Mouse (Mus musculus): Measurements from ENCODE around the gene Hoxc8. TPM values are rescaled to one million over a fixed set of nuclear protein-coding genes. Genes with fewer than 3 reads are reported as not detected.

Gene Hoxc8
- polyA plus RNA-seq, 1 experiment from 2014 or later = 1.0 TPM

DNA sequence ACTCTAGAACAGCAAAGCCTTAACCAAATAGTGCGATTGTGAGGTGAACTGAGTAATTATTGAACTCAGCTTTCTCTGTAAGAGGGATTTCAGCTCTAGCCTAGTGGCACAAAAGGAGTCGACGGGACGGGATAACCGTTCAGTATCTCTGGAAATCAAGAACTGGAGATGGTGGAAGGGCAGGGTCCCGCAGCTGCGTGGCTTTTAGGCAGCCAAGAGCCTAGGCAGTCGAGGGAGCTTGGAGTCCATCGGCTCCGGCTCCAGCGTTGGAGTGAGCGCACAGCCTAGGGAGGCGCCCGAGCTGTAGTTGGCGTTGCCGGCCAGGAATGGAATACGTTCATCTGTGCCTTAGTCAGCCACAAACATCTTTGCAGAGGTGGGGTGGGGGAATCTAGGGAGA, 14.9 kb downstream of the Hoxc8 start:
- Histone ChIP-seq H3K4me1 (ENCODE audit: control insufficient read depth, insufficient read depth, low read length) (no peaks in the 10 kb centered on the region; the same call in 1 of the 2 replicates), H3K9me3 (ENCODE audit: control insufficient read depth, low read depth, low read length) (no peaks in the 10 kb centered on the region), H3K4me3 (ENCODE audit: low read depth, low read length) (no peak overlapping the region), H3K27ac (ENCODE audit: low read length) (peak overlapping the region; percentile 74; the same call in 1 of the 2 replicates), H3K4me2 (replicated peaks; ENCODE audit: low read depth, low read length) (no peak overlapping the region), H3K27me3 (ENCODE audit: control insufficient read depth, insufficient read depth, low read length) (peaks cover 78% of the 10 kb centered on the region), H3K36me3 (ENCODE audit: control insufficient read depth, insufficient read depth, low read length) (no peaks in the 10 kb centered on the region), H3K9ac (replicated peaks; ENCODE audit: low read depth, low read length) (no peak overlapping the region)
- ATAC-seq (ENCODE audit: insufficient number of reproducible peaks, insufficient read depth, low FRiP score, low read depth) = peak; percentile 51; the same call in 1 of the 2 replicates
- 7% methylated on average over 17 of the region's 17 CpGs for WGBS

DNA sequence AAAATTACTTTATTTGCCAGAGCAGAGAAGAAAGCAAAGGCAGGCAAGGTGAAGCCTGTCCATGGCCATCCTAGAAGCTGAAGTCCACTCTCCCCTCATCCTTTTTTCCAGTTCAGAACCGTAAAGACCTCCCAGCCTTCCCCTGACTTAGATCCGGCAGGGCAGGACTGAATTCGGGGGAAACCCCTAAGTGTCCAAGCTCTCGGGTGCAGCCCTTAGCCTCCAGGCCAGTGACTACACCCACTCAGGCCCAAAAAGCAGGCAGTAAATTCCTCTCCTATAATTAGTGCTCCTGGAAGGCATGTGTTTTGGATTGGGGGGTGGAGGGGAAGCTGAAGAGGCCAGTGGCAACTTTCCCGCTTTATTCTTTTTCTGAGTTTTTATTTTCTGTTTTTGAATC, 15.4 kb downstream of the Hoxc8 start:
- H3K36me3 ChIP-seq (ENCODE audit: control insufficient read depth, insufficient read depth, low read length) = no peaks in the 10 kb centered on the region
- peak overlapping the region; percentile 74; the same call in 1 of the 2 replicates for H3K27ac ChIP-seq (ENCODE audit: low read length)
- 23% methylated on average over 5 of the region's 5 CpGs for WGBS
- peaks cover 73% of the 10 kb centered on the region for H3K27me3 ChIP-seq (ENCODE audit: control insufficient read depth, insufficient read depth, low read length)
- no peak overlapping the region for H3K9ac ChIP-seq (replicated peaks; ENCODE audit: low read depth, low read length)
- no peaks in the 10 kb centered on the region for H3K9me3 ChIP-seq (ENCODE audit: control insufficient read depth, low read depth, low read length)
- no peak overlapping the region for H3K4me3 ChIP-seq (ENCODE audit: low read depth, low read length)
- ATAC-seq (ENCODE audit: insufficient number of reproducible peaks, insufficient read depth, low FRiP score, low read depth) = no peak
- H3K4me1 ChIP-seq (ENCODE audit: control insufficient read depth, insufficient read depth, low read length) = no peaks in the 10 kb centered on the region
- H3K4me2 ChIP-seq (replicated peaks; ENCODE audit: low read depth, low read length) = peak overlapping the region; percentile 10; the same call in 1 of the 2 replicates

DNA sequence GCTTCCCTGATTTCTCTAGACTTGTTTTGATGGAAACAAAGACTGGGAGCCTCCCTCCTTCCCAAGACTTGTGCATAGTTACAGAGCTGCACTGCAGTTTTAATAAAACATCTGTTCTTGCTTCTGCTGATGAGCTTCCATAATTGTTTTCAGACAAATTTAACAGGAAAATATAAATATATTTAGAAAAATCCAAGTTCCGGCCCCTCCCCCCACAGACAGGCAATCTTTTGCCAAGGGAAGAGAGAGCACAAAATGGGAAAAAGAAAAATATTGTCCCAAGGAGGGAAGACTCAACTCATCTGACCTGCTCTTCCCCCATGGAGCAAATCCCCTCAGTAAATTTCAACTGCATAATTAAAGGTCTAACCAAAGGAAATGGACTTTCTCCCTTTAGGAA, 15.9 kb downstream of the Hoxc8 start:
- WGBS = 34% methylated on average over 1 of the region's 1 CpGs
- H3K36me3 ChIP-seq (ENCODE audit: control insufficient read depth, insufficient read depth, low read length) = no peaks in the 10 kb centered on the region
- no peaks in the 10 kb centered on the region for H3K4me1 ChIP-seq (ENCODE audit: control insufficient read depth, insufficient read depth, low read length)
- no peaks in the 10 kb centered on the region for H3K9me3 ChIP-seq (ENCODE audit: control insufficient read depth, low read depth, low read length)
- no peak overlapping the region for H3K27ac ChIP-seq (ENCODE audit: low read length)
- H3K4me2 ChIP-seq (replicated peaks; ENCODE audit: low read depth, low read length) = 0 out of 2 replicates have a peak overlapping the region, but pooled peaks have one; percentile 10
- no peak for ATAC-seq (ENCODE audit: insufficient number of reproducible peaks, insufficient read depth, low FRiP score, low read depth)
- no peak overlapping the region for H3K9ac ChIP-seq (replicated peaks; ENCODE audit: low read depth, low read length)
- no peak overlapping the region for H3K4me3 ChIP-seq (ENCODE audit: low read depth, low read length)
- H3K27me3 ChIP-seq (ENCODE audit: control insufficient read depth, insufficient read depth, low read length) = peaks cover 68% of the 10 kb centered on the region

DNA sequence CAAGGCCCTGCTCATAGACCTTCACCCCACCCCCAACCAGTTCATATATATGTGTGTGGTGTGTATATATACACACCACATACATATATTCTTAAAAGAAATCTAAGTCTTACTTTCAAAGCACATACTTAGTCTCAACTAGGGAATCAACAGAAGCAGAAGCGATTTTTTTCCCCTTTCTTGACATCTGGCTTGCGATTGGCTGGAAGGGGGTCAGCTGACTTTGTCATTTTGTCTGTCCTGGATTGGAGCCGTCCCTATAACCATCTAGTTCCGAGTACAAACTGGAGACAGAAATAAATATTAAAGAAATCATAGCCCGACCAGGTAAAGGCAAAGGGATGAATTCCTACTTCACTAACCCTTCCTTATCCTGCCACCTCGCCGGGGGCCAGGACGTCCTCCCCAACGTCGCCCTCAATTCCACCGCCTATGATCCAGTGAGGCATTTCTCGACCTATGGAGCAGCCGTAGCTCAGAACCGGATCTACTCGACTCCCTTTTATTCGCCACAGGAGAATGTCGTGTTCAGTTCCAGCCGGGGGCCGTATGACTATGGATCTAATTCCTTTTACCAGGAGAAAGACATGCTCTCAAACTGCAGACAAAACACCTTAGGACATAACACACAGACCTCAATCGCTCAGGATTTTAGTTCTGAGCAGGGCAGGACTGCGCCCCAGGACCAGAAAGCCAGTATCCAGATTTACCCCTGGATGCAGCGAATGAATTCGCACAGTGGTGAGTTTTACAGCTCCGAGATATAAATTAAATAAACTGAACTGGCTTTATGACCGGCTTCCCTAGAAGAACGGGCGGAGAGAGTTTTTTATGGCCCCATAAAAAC, 19.1 kb downstream of the Hoxc8 start:
- WGBS = 4% methylated on average over 27 of the region's 27 CpGs
- Histone ChIP-seq H3K4me3 (ENCODE audit: low read depth, low read length) (peak overlapping the region; percentile 26), H3K27me3 (ENCODE audit: control insufficient read depth, insufficient read depth, low read length) (peaks cover 54% of the 10 kb centered on the region), H3K9ac (replicated peaks; ENCODE audit: low read depth, low read length) (peak overlapping the region; percentile 22; the same call in 1 of the 2 replicates), H3K27ac (ENCODE audit: low read length) (0 out of 2 replicates have a peak overlapping the region, but pooled peaks have one; percentile 6), H3K36me3 (ENCODE audit: control insufficient read depth, insufficient read depth, low read length) (no peaks in the 10 kb centered on the region), H3K4me1 (ENCODE audit: control insufficient read depth, insufficient read depth, low read length) (no peaks in the 10 kb centered on the region), H3K9me3 (ENCODE audit: control insufficient read depth, low read depth, low read length) (no peaks in the 10 kb centered on the region), H3K4me2 (replicated peaks; ENCODE audit: low read depth, low read length) (peak overlapping the region; percentile 38)
- ATAC-seq (ENCODE audit: insufficient number of reproducible peaks, insufficient read depth, low FRiP score, low read depth) = no peak

DNA sequence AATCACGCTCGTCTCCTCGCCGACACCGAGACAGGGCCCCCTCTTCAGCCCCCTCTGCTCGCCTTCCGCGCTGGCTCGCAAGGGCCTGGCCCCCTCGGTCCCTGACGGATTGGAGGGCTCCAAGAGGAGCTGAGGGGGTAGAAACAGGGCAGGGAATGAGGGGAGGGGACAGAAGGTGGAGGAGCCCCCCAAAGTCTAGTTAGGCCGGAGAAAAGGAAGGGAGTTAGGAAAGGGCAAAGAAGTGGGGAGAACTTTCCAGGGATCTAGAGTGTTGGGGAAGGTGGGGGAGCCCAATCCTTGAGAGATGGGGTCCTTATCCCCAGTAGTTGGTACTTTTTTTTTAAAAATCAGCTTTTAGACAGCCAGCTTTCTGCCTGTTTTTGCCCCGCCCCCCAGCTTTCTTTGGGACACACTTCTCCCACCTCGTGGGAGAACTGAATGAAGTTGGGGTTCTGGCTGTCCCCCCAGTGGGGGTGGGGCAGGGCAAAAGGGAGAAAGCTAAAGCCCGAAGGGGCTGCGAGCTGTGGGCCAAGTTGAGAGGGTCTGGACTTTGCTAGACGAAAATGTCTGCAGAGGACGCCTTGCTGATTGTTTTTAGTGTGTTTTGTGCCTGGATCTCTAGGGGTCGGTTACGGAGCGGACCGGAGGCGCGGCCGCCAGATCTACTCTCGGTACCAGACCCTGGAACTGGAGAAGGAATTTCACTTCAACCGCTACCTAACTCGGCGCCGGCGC, 19.9 kb downstream of the Hoxc8 start:
- ATAC-seq (ENCODE audit: insufficient number of reproducible peaks, insufficient read depth, low FRiP score, low read depth) = no peak
- H3K9ac ChIP-seq (replicated peaks; ENCODE audit: low read depth, low read length) = peak overlapping the region; percentile 22
- peak overlapping the region; percentile 38 for H3K4me2 ChIP-seq (replicated peaks; ENCODE audit: low read depth, low read length)

DNA sequence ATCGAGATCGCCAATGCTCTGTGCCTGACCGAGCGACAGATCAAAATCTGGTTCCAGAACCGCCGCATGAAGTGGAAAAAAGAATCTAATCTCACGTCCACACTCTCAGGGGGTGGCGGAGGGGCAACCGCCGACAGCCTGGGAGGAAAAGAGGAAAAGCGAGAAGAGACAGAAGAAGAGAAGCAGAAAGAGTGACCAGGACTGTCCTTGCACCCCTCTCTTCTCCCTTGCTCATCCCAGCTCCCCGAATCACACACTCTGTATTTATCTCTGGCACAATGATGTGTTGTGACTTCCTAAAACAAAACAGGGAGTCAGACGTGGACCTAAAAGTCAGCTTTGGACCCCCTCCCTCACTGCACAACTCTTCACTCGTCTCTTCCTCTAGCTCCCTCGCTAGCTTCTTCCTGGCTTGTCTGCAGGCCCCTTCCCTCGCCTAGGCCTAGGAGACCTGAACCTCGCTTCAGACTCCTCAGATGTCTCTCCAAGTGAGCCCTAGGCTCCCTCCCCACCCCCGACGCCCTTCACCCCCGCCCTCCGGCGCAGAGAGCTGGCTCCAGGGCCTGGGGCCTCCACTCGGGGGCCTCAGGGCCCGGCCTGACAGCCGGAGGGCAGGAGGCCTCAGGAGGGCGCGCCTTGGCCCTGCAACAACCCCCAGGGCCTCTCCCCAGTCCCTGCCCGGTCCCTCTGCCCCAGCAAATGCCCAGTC, 20.6 kb downstream of the Hoxc8 start:
- peak overlapping the region; percentile 38 for H3K4me2 ChIP-seq (replicated peaks; ENCODE audit: low read depth, low read length)
- peak overlapping the region; percentile 26 for H3K4me3 ChIP-seq (ENCODE audit: low read depth, low read length)
- H3K9me3 ChIP-seq (ENCODE audit: control insufficient read depth, low read depth, low read length) = no peaks in the 10 kb centered on the region
- peak overlapping the region; percentile 22 for H3K9ac ChIP-seq (replicated peaks; ENCODE audit: low read depth, low read length)
- H3K36me3 ChIP-seq (ENCODE audit: control insufficient read depth, insufficient read depth, low read length) = no peaks in the 10 kb centered on the region
- H3K4me1 ChIP-seq (ENCODE audit: control insufficient read depth, insufficient read depth, low read length) = no peaks in the 10 kb centered on the region
- ATAC-seq (ENCODE audit: insufficient number of reproducible peaks, insufficient read depth, low FRiP score, low read depth) = no peak
- H3K27ac ChIP-seq (ENCODE audit: low read length) = peak overlapping the region; percentile 53; the same call in 1 of the 2 replicates
- peaks cover 46% of the 10 kb centered on the region for H3K27me3 ChIP-seq (ENCODE audit: control insufficient read depth, insufficient read depth, low read length)
- 14% methylated on average over 28 of the region's 28 CpGs for WGBS

More for the DNA sequence above, 19.9 kb downstream of the Hoxc8 start:
- peaks cover 51% of the 10 kb centered on the region for H3K27me3 ChIP-seq (ENCODE audit: control insufficient read depth, insufficient read depth, low read length)
- peak overlapping the region; percentile 26 for H3K4me3 ChIP-seq (ENCODE audit: low read depth, low read length)
- WGBS = 8% methylated on average over 31 of the region's 31 CpGs
- H3K9me3 ChIP-seq (ENCODE audit: control insufficient read depth, low read depth, low read length) = no peaks in the 10 kb centered on the region
- H3K36me3 ChIP-seq (ENCODE audit: control insufficient read depth, insufficient read depth, low read length) = no peaks in the 10 kb centered on the region
- H3K4me1 ChIP-seq (ENCODE audit: control insufficient read depth, insufficient read depth, low read length) = no peaks in the 10 kb centered on the region
- peak overlapping the region; percentile 15; the same call in 1 of the 2 replicates for H3K27ac ChIP-seq (ENCODE audit: low read length)

DNA sequence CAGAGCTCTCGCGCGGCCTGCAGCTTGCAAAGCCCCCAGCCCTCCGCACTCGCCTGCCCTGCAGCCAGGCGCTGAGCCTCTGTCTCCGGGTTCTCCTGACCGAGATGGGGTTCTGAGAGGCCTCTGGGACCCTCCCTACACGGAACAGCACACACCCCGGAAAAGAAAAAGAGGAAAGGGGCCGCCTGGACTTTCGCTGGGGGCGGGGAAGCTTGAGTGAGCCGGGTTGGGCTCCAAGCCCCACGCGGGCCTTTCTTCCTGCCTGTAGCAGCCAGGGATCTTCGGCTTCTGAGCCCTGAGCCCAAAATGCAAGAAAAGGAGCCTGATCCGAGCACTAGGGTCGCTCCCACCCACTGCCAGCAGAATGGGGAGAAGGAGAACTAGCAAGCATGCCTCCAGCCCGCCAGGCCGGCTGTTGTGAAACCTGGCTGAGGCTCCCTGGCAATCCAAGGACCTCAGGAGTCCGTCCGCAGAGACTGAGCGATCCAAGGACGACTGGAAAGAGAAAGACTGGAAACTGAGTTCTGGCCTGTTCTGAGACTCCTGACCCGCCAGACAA, 21.6 kb downstream of the Hoxc8 start:
- Histone ChIP-seq H3K4me3 (ENCODE audit: low read depth, low read length) (peak overlapping the region; percentile 19), H3K36me3 (ENCODE audit: control insufficient read depth, insufficient read depth, low read length) (no peaks in the 10 kb centered on the region), H3K27ac (ENCODE audit: low read length) (peak overlapping the region; percentile 61), H3K9ac (replicated peaks; ENCODE audit: low read depth, low read length) (peak overlapping the region; percentile 25; the same call in 1 of the 2 replicates), H3K9me3 (ENCODE audit: control insufficient read depth, low read depth, low read length) (no peaks in the 10 kb centered on the region), H3K4me1 (ENCODE audit: control insufficient read depth, insufficient read depth, low read length) (peaks cover 4% of the 10 kb centered on the region; the same call in 1 of the 2 replicates), H3K4me2 (replicated peaks; ENCODE audit: low read depth, low read length) (peak overlapping the region; percentile 39), H3K27me3 (ENCODE audit: control insufficient read depth, insufficient read depth, low read length) (peaks cover 41% of the 10 kb centered on the region)
- 12% methylated on average over 26 of the region's 26 CpGs for WGBS
- ATAC-seq (ENCODE audit: insufficient number of reproducible peaks, insufficient read depth, low FRiP score, low read depth) = no peak
